19 mouse cellular contexts compared by ENCODE assay signal in genomic region chr4:156135112-156135511, GRCm38 (mm10).
"Had no signal": no experiment of that assay in that cellular context is flagged by ENCODE, and none has a peak within 500 bp of the region (broad histone marks: within the 10 kb centered on the region; RNA-seq: fewer than 3 reads in every experiment).

No protein-coding gene starts in this region.

- H3K27me3 ChIP-seq: midbrain, embryonic 12.5 days; neural tube, embryonic 13.5 days; neural tube, embryonic 15.5 days had no signal

- H3K9ac ChIP-seq: lung, embryonic 14.5 days; midbrain, embryonic 12.5 days; neural tube, embryonic 13.5 days; neural tube, embryonic 15.5 days had no signal

- ATAC-seq: midbrain, embryonic 16.5 days had no signal

- DNase-seq: lung, adult 18-20 months; lung, postnatal 10 days; lung, postnatal 4 days; midbrain, embryonic 14.5 days; retina, postnatal 1 day; right cerebral cortex, adult 18-20 months; right cerebral cortex, postnatal 25 days; right cerebral cortex, postnatal 4 days; spleen, adult 18-20 months; thymus, adult 2 months; thymus, postnatal 14 days; thymus, postnatal 36 days had no signal

- H3K36me3 ChIP-seq: midbrain, embryonic 10.5 days; midbrain, embryonic 12.5 days; neural tube, embryonic 13.5 days; neural tube, embryonic 15.5 days had no signal

- H3K4me2 ChIP-seq: lung, embryonic 14.5 days; midbrain, embryonic 12.5 days; neural tube, embryonic 13.5 days; neural tube, embryonic 15.5 days had no signal

- H3K27ac ChIP-seq: midbrain, embryonic 10.5 days; midbrain, embryonic 12.5 days; neural tube, embryonic 13.5 days; neural tube, embryonic 15.5 days had no signal

- H3K9me3 ChIP-seq: neural tube, embryonic 13.5 days; neural tube, embryonic 15.5 days had no signal

- H3K4me1 ChIP-seq: midbrain, embryonic 10.5 days; neural tube, embryonic 13.5 days; neural tube, embryonic 15.5 days had no signal

- H3K4me3 ChIP-seq: midbrain, embryonic 10.5 days; midbrain, embryonic 12.5 days; myocyte; neural tube, embryonic 13.5 days; neural tube, embryonic 15.5 days had no signal
